Mouse (Mus musculus): ENCODE results near the gene Gm43517. TPM values are rescaled to one million over a fixed set of nuclear protein-coding genes. Genes with fewer than 3 reads are reported as not detected.
A peak's percentile ranks its signal among the peaks of the same experiment; 100 is the strongest.

Gene Gm43517
- total RNA-seq (2017) = not detected in 2 replicates

GRCm38 (mm10) chr12:49384876-49385630 lies at the start of gene Gm43517:
Gene Gm43517, plus strand, starts transcription at chr12:49385174.
- peak; percentile 41 for ATAC-seq (replicated peaks; ENCODE audit: low read depth, poor library complexity, severe bottlenecking)

GRCm38 (mm10) chr12:49349697-49350096 lies 35.3 kb upstream of the Gm43517 start:
- no peak for ATAC-seq (replicated peaks; ENCODE audit: low read depth, poor library complexity, severe bottlenecking)

- no peak for ATAC-seq (replicated peaks; ENCODE audit: low read depth, poor library complexity, severe bottlenecking)
These were observed 16.0 kb upstream of the Gm43517 start for GRCm38 (mm10) chr12:49368931-49369330.

GRCm38 (mm10) chr12:49372170-49372569 lies 12.8 kb upstream of the Gm43517 start:
- ATAC-seq (replicated peaks; ENCODE audit: low read depth, poor library complexity, severe bottlenecking) = no peak

- ATAC-seq (replicated peaks; ENCODE audit: low read depth, poor library complexity, severe bottlenecking) = no peak
These were observed 11.8 kb upstream of the Gm43517 start for GRCm38 (mm10) chr12:49373176-49373575.

- ATAC-seq (replicated peaks; ENCODE audit: low read depth, poor library complexity, severe bottlenecking) = no peak
These were observed 11.0 kb upstream of the Gm43517 start for GRCm38 (mm10) chr12:49373821-49374605.

GRCm38 (mm10) chr12:49374606-49374995 lies 10.4 kb upstream of the Gm43517 start:
- ATAC-seq (replicated peaks; ENCODE audit: low read depth, poor library complexity, severe bottlenecking) = peak; percentile 90

- ATAC-seq (replicated peaks; ENCODE audit: low read depth, poor library complexity, severe bottlenecking) = no peak
These were observed 9.3 kb upstream of the Gm43517 start for GRCm38 (mm10) chr12:49375427-49376317.

GRCm38 (mm10) chr12:49376318-49376992 lies 8.5 kb upstream of the Gm43517 start:
- ATAC-seq (replicated peaks; ENCODE audit: low read depth, poor library complexity, severe bottlenecking) = no peak

GRCm38 (mm10) chr12:49377281-49377970 lies 7.5 kb upstream of the Gm43517 start:
- no peak for ATAC-seq (replicated peaks; ENCODE audit: low read depth, poor library complexity, severe bottlenecking)

- ATAC-seq (replicated peaks; ENCODE audit: low read depth, poor library complexity, severe bottlenecking) = no peak
These were observed 6.1 kb upstream of the Gm43517 start for GRCm38 (mm10) chr12:49378920-49379319.

- no peak for ATAC-seq (replicated peaks; ENCODE audit: low read depth, poor library complexity, severe bottlenecking)
These were observed 5.5 kb upstream of the Gm43517 start for GRCm38 (mm10) chr12:49379446-49379845.

GRCm38 (mm10) chr12:49380442-49380841 lies 4.5 kb upstream of the Gm43517 start:
- no peak for ATAC-seq (replicated peaks; ENCODE audit: low read depth, poor library complexity, severe bottlenecking)

GRCm38 (mm10) chr12:49381031-49381525 lies 3.9 kb upstream of the Gm43517 start:
- no peak for ATAC-seq (replicated peaks; ENCODE audit: low read depth, poor library complexity, severe bottlenecking)

- ATAC-seq (replicated peaks; ENCODE audit: low read depth, poor library complexity, severe bottlenecking) = 0 out of 2 replicates have a peak, but pooled peaks have one; percentile 8
These were observed 3.1 kb upstream of the Gm43517 start for GRCm38 (mm10) chr12:49381721-49382365.

- no peak for ATAC-seq (replicated peaks; ENCODE audit: low read depth, poor library complexity, severe bottlenecking)
These were observed 2.1 kb upstream of the Gm43517 start, which contains the start of gene Foxg1 for GRCm38 (mm10) chr12:49382565-49383520. Gene Foxg1, plus strand, starts transcription at chr12:49382660.

- ATAC-seq (replicated peaks; ENCODE audit: low read depth, poor library complexity, severe bottlenecking) = peak; percentile 20; the same call in 1 of the 2 replicates
These were observed 1.3 kb upstream of the Gm43517 start for GRCm38 (mm10) chr12:49383521-49384133.

Measured in common myeloid progenitor, adult 5-6 weeks (primary cell).